Mouse (Mus musculus) lung, adult 10 weeks (tissue): ENCODE results near the gene Btbd16. TPM values are rescaled to one million over a fixed set of nuclear protein-coding genes. Genes with fewer than 3 reads are reported as not detected.

Source experiments
- polyA plus RNA-seq: library from polyadenylated mRNA; stranded (reverse); fragments of 350-450 nt; fragmentation: Illumina TruSeq; extraction: RNeasy Lipid Tissue Mini Kit (QIAGEN cat#74804); gene quantifications from one replicate; pipeline ENCODE4 v1.2.3, GENCODE M21; 2014; ENCODE audit warnings: low read depth, low replicate concordance; ENCODE audit not compliant: insufficient read depth

Btbd16 gene
- not detected for polyA plus RNA-seq

DNA sequence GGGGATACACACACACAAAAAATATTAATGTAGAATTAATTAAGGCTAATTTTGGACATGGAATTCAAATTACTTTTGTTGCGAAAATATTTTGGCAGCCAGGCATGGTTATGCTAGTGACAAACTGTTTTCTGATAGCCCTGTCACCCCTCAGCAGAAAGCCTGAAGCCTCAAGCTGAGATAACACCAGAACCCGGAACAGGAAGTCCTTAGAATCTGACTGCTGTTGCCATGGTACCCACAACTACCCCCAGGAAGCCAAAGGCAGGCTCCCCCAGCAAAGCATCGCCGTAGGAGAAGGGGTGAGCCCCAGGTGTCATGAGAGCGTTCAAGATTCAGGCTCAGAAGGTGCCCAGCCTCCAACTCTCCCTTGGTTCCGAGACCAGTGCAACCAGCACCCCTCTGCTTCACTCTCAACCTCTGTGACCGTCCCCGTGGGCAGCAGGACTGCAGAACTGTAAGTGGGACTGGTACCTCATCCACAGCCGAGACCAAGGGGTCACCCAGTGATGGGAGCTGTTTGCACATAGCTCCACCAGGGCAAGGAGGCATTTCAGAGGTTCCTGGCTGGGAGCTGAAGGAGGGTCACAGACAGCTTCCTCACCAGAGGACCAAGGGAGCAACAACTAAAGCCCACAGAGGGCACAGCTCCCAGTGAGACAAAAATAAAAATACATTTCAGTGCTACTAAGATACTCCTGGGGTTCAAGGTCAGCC, at the start of gene Btbd16:
TSS of gene Btbd16 (plus strand) at position 156 of the 717 bp plus-strand sequence.

DNA sequence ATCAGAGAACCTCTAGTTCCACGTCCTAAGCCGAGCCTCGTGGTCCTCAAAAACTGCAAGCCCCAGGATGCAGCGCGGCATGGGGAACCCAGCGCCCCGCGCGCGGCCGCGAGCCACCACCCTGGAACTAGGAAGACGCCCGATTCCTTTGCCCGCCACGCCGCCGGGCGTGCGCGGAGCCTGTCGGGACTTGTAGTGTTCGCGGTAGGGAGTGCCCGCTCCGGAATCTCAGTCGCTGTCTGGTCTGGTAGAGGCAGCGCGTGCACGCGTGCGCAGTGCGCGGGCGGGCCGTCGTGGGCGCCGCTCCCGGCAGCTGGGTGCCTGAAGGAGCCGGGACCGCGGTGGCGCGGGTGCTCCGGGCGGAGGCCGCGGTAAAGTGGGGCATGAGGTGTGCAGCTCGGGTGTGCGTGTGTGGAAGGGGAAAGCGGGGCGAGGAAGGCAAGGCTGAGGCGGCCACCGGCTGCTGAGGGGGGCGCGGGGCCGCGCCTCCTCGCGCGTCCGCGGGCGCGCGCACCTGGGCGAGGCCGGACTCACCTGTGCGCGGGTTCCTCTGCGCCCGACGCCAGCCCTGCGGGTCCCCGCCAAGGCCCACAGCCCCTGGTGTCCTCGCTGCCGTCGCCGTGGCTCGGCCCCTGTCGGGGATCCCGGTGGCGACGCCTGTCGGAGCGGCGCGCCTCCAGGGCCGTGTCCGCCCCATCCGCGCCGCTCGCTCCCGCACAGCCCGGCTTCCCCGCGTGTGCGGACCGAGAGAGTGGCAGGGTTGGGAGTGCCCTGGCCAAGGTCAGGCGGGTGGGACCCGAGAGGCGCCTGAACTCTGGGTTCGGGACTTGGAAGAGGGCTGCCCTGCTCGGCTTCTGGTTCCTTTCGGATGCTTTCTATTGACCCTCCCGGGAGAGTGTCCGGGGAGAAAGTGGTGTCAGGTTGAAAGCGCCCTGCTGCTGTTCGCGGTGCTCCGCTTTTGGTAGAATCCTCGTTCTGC, 92.0 kb downstream of the Btbd16 start, which contains the start of gene Plekha1:
TSS of gene Plekha1 (plus strand) at position 144 of the 979 bp plus-strand sequence.

Other genes with a start within 250 kb of the Btbd16 start
- gene Nsmce4a, start 201.0 kb upstream of the Btbd16 start, polyA plus RNA-seq, result 72.3 TPM
- 24.1 TPM for gene Tacc2, start 196.6 kb upstream of the Btbd16 start, polyA plus RNA-seq
- 40.7 TPM for gene Plekha1, start 91.7 kb downstream of the Btbd16 start, polyA plus RNA-seq
- gene Htra1, start 162.0 kb downstream of the Btbd16 start, polyA plus RNA-seq, result 55.0 TPM